Mouse (Mus musculus): ENCODE measurements at regions not wholly inside any gene's neighbourhood (a gene's known extent, or its start where the extent isn't known, plus 50 kb on each side); places are given as distances from the start of the nearest gene placed in this dataset.

DNA sequence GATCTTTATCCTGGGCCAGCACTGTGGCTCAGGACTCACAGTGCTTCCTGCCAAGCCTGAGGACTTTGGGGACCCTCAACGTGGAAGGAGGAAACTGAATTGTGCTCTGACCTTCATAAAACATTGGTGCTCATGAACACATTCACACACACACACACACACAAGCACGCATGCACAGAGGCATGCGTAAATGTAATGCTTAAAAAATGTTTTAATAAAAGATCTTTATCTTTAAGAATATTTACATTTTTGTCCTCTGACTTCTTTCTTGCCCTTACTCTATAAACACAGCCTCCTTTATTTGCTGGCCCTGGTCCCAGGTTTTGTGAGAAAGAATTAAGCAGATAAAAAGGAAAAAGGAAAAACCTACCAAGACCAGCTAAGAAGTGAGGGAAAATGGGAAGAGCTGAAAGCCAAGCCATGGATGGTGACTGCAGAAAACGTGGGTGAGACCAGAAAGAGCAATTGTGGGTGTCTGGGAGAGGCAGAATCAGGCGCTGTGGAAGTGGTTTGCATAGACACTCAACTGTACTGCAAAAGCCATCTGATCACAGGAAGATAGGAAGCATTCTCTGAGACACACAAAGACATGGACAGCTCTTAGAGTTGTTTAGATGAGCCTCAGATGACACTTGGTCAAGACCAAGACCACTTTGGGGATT, 56.7 kb upstream of the Spats2l start:
- Histone ChIP-seq H3K27ac (ENCODE audit: low read length) (peak overlapping the region; percentile 54), H3K9me3 (replicated peaks; ENCODE audit: control insufficient read depth, low read length) (no peaks in the 10 kb centered on the region)

DNA sequence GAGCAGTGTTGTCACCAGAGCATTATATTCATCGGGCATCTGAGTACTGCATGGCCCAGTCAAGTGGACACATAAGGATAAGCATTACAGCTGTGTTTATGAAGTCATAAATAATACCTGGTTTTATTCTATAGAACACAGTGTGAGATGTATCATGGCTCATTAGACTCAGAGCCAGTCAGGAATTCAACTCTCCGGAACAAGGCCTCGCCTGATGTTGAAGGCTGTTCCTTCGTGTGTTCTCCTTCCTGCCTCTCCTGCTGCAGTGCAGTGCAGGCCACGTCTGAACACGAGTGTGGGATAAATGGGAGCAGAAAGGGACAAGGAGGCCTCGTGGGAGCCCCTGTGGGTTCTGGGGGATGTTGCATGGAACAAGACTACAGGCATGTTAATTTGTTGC, 55.6 kb upstream of the Spats2l start:
- 61% methylated on average over 7 of the region's 7 CpGs for WGBS
- Histone ChIP-seq H3K4me1 (ENCODE audit: control insufficient read depth, insufficient read depth, low read length) (peaks cover 6% of the 10 kb centered on the region; the same call in 1 of the 2 replicates), H3K36me3 (ENCODE audit: control insufficient read depth, insufficient read depth, low read length) (no peaks in the 10 kb centered on the region), H3K4me3 (replicated peaks; ENCODE audit: low read length) (no peak overlapping the region), H3K9ac (ENCODE audit: low read length) (no peak overlapping the region), H3K9me3 (replicated peaks; ENCODE audit: control insufficient read depth, low read length) (no peaks in the 10 kb centered on the region), H3K27me3 (ENCODE audit: control insufficient read depth, insufficient read depth, low read length) (no peaks in the 10 kb centered on the region), H3K27ac (ENCODE audit: low read length) (no peak overlapping the region), H3K4me2 (ENCODE audit: low read depth, low read length) (no peak overlapping the region)
- ATAC-seq (ENCODE audit: insufficient read depth, low FRiP score), result no peak

More for the DNA sequence above, 56.7 kb upstream of the Spats2l start:
- Histone ChIP-seq H3K9ac (ENCODE audit: low read length) (no peak overlapping the region), H3K4me2 (ENCODE audit: low read depth, low read length) (no peak overlapping the region), H3K36me3 (ENCODE audit: control insufficient read depth, insufficient read depth, low read length) (no peaks in the 10 kb centered on the region), H3K4me1 (ENCODE audit: control insufficient read depth, insufficient read depth, low read length) (peaks cover 6% of the 10 kb centered on the region; the same call in 1 of the 2 replicates), H3K27me3 (ENCODE audit: control insufficient read depth, insufficient read depth, low read length) (no peaks in the 10 kb centered on the region), H3K4me3 (replicated peaks; ENCODE audit: low read length) (no peak overlapping the region)
- ATAC-seq (ENCODE audit: insufficient read depth, low FRiP score), result peak; percentile 69
- 25% methylated on average over 5 of the region's 5 CpGs for WGBS
